Mouse (Mus musculus) MEL (cell line): ENCODE results near the gene Rasl10b.

Source experiments
- BHLHE40 ChIP-seq: IDR thresholded peaks from 2 replicates; pipeline ENCODE4 v1.6.1; 2012; ENCODE audit warnings: low read depth, mild to moderate bottlenecking, inconsistent platforms, low read length, improper control_type of control experiment, borderline replicate concordance
- CHD2 ChIP-seq: IDR thresholded peaks from 2 replicates; pipeline ENCODE4 v1.6.1; 2011; ENCODE audit warnings: low read length, improper control_type of control experiment
- ELF1 ChIP-seq: IDR thresholded peaks from 2 replicates; pipeline ENCODE4 v1.6.1; 2014; ENCODE audit warnings: low read depth, mild to moderate bottlenecking, inconsistent platforms, low read length, improper control_type of control experiment, moderate library complexity
- EP300 ChIP-seq, 2 experiments: IDR thresholded peaks; 2 replicates each; pipeline ENCODE4 v1.6.1; 2011; ENCODE audit warnings: improper control_type of control experiment in 2 of 2, low read length in 2 of 2, low read depth in 1 of 2, mild to moderate bottlenecking in 1 of 2
- HCFC1 ChIP-seq: IDR thresholded peaks from 2 replicates; pipeline ENCODE4 v1.6.1; 2012; ENCODE audit warnings: low read depth, mild to moderate bottlenecking, inconsistent platforms, low read length, improper control_type of control experiment, moderate library complexity
- MAFK ChIP-seq: IDR thresholded peaks from 2 replicates; pipeline ENCODE4 v1.6.1; 2011; ENCODE audit warnings: low read depth, mild to moderate bottlenecking, low read length, improper control_type of control experiment, borderline replicate concordance
- MYC ChIP-seq: IDR thresholded peaks from 2 replicates; pipeline ENCODE4 v1.6.1; 2011; ENCODE audit warnings: low read depth, mild to moderate bottlenecking, low read length, improper control_type of control experiment, moderate library complexity
- NRF1 ChIP-seq: IDR thresholded peaks from 2 replicates; pipeline ENCODE4 v1.6.1; 2014; ENCODE audit warnings: low read depth, mild to moderate bottlenecking, inconsistent platforms, low read length, improper control_type of control experiment, moderate library complexity; ENCODE audit not compliant: poor library complexity, insufficient read depth, severe bottlenecking
- POLR2A ChIP-seq, 2 experiments: IDR thresholded peaks; 2 replicates each; pipeline ENCODE4 v1.6.1; 2011 to 2012; ENCODE audit warnings: low read length in 2 of 2, mild to moderate bottlenecking in 2 of 2, control low read depth in 1 of 2, improper control_type of control experiment in 1 of 2, low read depth in 1 of 2, moderate library complexity in 1 of 2; ENCODE audit not compliant: control insufficient read depth in 1 of 2, insufficient read depth in 1 of 2, poor library complexity in 1 of 2
- SIN3A ChIP-seq: IDR thresholded peaks from 2 replicates; pipeline ENCODE4 v1.6.1; 2012; ENCODE audit warnings: low read length, improper control_type of control experiment, inconsistent platforms
- TBP ChIP-seq: IDR thresholded peaks from 2 replicates; pipeline ENCODE4 v1.8.0; 2011; ENCODE audit warnings: low read depth, low read length, improper control_type of control experiment
- ZC3H11A ChIP-seq: IDR thresholded peaks from 2 replicates; pipeline ENCODE4 v1.6.1; 2012; ENCODE audit warnings: low read depth, mild to moderate bottlenecking, inconsistent platforms, low read length, improper control_type of control experiment
- ZKSCAN1 ChIP-seq: IDR thresholded peaks from 2 replicates; pipeline ENCODE4 v1.6.1; 2012; ENCODE audit warnings: low read depth, mild to moderate bottlenecking, inconsistent platforms, low read length, improper control_type of control experiment, moderate library complexity

DNA sequence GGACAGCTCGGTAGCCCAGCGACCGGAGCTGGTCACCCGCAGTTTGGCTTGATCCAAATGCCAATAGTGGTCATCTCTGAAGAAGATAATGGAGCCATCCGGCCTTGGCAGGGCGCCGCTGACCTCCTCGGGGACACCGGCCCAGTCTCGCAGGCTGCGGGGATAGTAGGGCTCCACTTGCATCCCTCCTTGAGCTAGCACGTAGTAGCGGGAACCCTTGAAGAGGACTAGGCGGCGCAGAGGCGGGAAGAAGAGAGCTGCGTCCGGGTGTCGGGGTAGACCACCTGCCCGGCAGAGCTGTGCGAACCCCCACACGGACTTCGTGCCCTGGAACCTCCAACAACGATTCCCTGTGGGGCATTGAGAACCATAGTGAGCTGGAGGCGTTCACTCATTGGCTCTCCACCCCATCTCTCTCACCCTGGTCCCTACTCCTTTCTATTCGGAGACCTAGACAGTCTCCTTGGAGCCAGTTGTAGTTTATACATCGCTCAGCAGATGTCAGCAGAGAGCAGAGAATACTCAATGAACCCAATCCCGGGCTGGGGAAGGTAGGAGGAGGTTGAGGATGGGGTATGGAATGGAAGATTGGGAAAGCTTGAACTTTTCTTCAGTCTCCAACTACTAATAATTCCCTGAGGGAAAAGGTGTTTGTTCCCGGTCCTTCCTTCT, 33.8 kb downstream of the Rasl10b start:
- TF ChIP-seq NRF1 (no peak), EP300 (IDR thresholded peaks at IDR 0.05; ENCODE audit: low read depth in 1 of 2, low read length in 2 of 2) (no peak), SIN3A (no peak), MYC (no peak), MAFK (no peak), HCFC1 (no peak), ZKSCAN1 (no peak), TBP (0 out of 2 replicates have a peak, but pooled peaks have one; percentile 17), CHD2 (no peak), POLR2A (IDR thresholded peaks at IDR 0.05; ENCODE audit: control insufficient read depth in 1 of 2, insufficient read depth in 1 of 2, low read depth in 1 of 2, low read length in 2 of 2, poor library complexity in 1 of 2) (no peak), BHLHE40 (no peak), ZC3H11A (peak; percentile 61), ELF1 (no peak)
